Mouse (Mus musculus) testis, adult 2 months (tissue): ENCODE data around the gene Scn3b. TPM values are rescaled to one million over a fixed set of nuclear protein-coding genes. Genes with fewer than 3 reads are reported as not detected.

Experiments used
- H3K27ac ChIP-seq: fragments of 200-500 bp; 2 replicates; pipeline ENCODE4 v1.5.1; 2012; ENCODE audit warnings: low read depth, low read length; ENCODE audit not compliant: control insufficient read depth, insufficient read depth
- H3K27me3 ChIP-seq: fragments of 200-500 bp; 2 replicates; pipeline ENCODE4 v1.6.1; 2012; ENCODE audit warnings: mild to moderate bottlenecking, low read length, moderate library complexity; ENCODE audit not compliant: control insufficient read depth, insufficient read depth
- H3K36me3 ChIP-seq: fragments of 200-500 bp; 2 replicates; pipeline ENCODE4 v1.6.1; 2012; ENCODE audit warnings: mild to moderate bottlenecking, low read length; ENCODE audit not compliant: control insufficient read depth, insufficient read depth
- H3K4me1 ChIP-seq: fragments of 200-500 bp; 2 replicates; pipeline ENCODE4 v1.6.1; 2012; ENCODE audit warnings: low read length; ENCODE audit not compliant: control insufficient read depth, insufficient read depth
- H3K4me3 ChIP-seq: fragments of 200-500 bp; 2 replicates; pipeline ENCODE4 v1.5.1; 2012; ENCODE audit warnings: low read depth, mild to moderate bottlenecking, low read length, moderate library complexity, mixed read lengths; ENCODE audit not compliant: control insufficient read depth
- CTCF ChIP-seq: fragments of 200-500 bp; IDR thresholded peaks from 2 replicates; pipeline ENCODE4 v1.5.1; 2012; ENCODE audit warnings: low read depth, mild to moderate bottlenecking, inconsistent platforms, low read length, moderate library complexity; ENCODE audit not compliant: control insufficient read depth, insufficient read depth, insufficient replicate concordance
- POLR2A ChIP-seq: fragments of 200-500 bp; IDR thresholded peaks from 2 replicates; pipeline ENCODE4 v1.6.1; 2012; ENCODE audit warnings: low read depth, mild to moderate bottlenecking, inconsistent platforms, low read length, moderate library complexity; ENCODE audit not compliant: control insufficient read depth
- polyA plus RNA-seq: library from polyadenylated mRNA; depleted of rRNA; stranded (reverse); fragments of >200 nt; gene quantifications from 2 replicates; pipeline ENCODE4 v1.2.3, GENCODE M21; 2012

The Scn3b gene
- polyA plus RNA-seq, 1 experiment = 0.15 TPM

GRCm38 (mm10) chr9:40299323-40299722 is 30.3 kb downstream of the Scn3b start:
- Histone ChIP-seq H3K4me1 (no peaks in the 10 kb centered on the region; the same call in none of the 2 replicates), H3K4me3 (no peak overlapping the region), H3K36me3 (peaks cover 8% of the 10 kb centered on the region; the same call in 1 of the 2 replicates), H3K27ac (no peak overlapping the region), H3K27me3 (no peaks in the 10 kb centered on the region)
- TF ChIP-seq POLR2A (no peak), CTCF (no peak)

- Histone ChIP-seq H3K4me3 (no peak overlapping the region), H3K4me1 (no peaks in the 10 kb centered on the region; the same call in none of the 2 replicates), H3K36me3 (peaks cover 8% of the 10 kb centered on the region; the same call in 1 of the 2 replicates), H3K27ac (no peak overlapping the region), H3K27me3 (no peaks in the 10 kb centered on the region)
- TF ChIP-seq CTCF = no peak
- TF ChIP-seq POLR2A = no peak
Measured at GRCm38 (mm10) chr9:40300018-40300989, 31.3 kb downstream of the Scn3b start.

- Histone ChIP-seq H3K4me3 (no peak overlapping the region), H3K27ac (no peak overlapping the region; the same call in 1 of the 2 replicates), H3K4me1 (no peaks in the 10 kb centered on the region; the same call in none of the 2 replicates), H3K36me3 (peaks cover 8% of the 10 kb centered on the region; the same call in 1 of the 2 replicates), H3K27me3 (no peaks in the 10 kb centered on the region)
- no peak for TF ChIP-seq CTCF
- no peak for TF ChIP-seq POLR2A
Measured at GRCm38 (mm10) chr9:40301475-40301874, 32.5 kb downstream of the Scn3b start.

GRCm38 (mm10) chr9:40302375-40302774 is 33.4 kb downstream of the Scn3b start:
- no peak overlapping the region for H3K27ac ChIP-seq
- H3K4me3 ChIP-seq = no peak overlapping the region
- H3K27me3 ChIP-seq = no peaks in the 10 kb centered on the region
- H3K36me3 ChIP-seq = peaks cover 8% of the 10 kb centered on the region; the same call in 1 of the 2 replicates
- TF ChIP-seq POLR2A = no peak
- TF ChIP-seq CTCF = no peak
- no peaks in the 10 kb centered on the region; the same call in none of the 2 replicates for H3K4me1 ChIP-seq

- peaks cover 8% of the 10 kb centered on the region; the same call in 1 of the 2 replicates for H3K36me3 ChIP-seq
- H3K27ac ChIP-seq = no peak overlapping the region
- H3K4me1 ChIP-seq = no peaks in the 10 kb centered on the region; the same call in none of the 2 replicates
- TF ChIP-seq CTCF (no peak), POLR2A (no peak)
- no peaks in the 10 kb centered on the region for H3K27me3 ChIP-seq
- H3K4me3 ChIP-seq = no peak overlapping the region
Measured at GRCm38 (mm10) chr9:40304243-40304642, 35.2 kb downstream of the Scn3b start.

- TF ChIP-seq CTCF = no peak
- TF ChIP-seq POLR2A = no peak
- Histone ChIP-seq H3K4me3 (peak overlapping the region; percentile 69), H3K27me3 (no peaks in the 10 kb centered on the region), H3K27ac (peak overlapping the region; percentile 59), H3K4me1 (no peaks in the 10 kb centered on the region; the same call in none of the 2 replicates), H3K36me3 (peaks cover 9% of the 10 kb centered on the region; the same call in 1 of the 2 replicates)
Measured at GRCm38 (mm10) chr9:40307311-40307710, 38.3 kb downstream of the Scn3b start.

- Histone ChIP-seq H3K27me3 (no peaks in the 10 kb centered on the region), H3K4me3 (no peak overlapping the region), H3K36me3 (peaks cover 3% of the 10 kb centered on the region; the same call in 1 of the 2 replicates), H3K27ac (no peak overlapping the region), H3K4me1 (no peaks in the 10 kb centered on the region)
- TF ChIP-seq CTCF (no peak), POLR2A (no peak)
Measured at GRCm38 (mm10) chr9:40309876-40310275, 40.9 kb downstream of the Scn3b start.
